Mouse (Mus musculus): ENCODE measurements around the gene Doc2a. TPM values are rescaled to one million over a fixed set of nuclear protein-coding genes. Genes with fewer than 3 reads are reported as not detected.

The Doc2a gene
- polyA plus RNA-seq (2015; fragmentation: Nextera tagmentation; extraction: Ambion mirVana), result 36.2 and 39.3 TPM in 2 replicates

GRCm38 (mm10) chr7:126847116-126847420 is at the start of gene Doc2a:
Gene Doc2a, plus strand, starts transcription at chr7:126847416.
- peak within 1 kb of the TSS; percentile 100 for H3K4me2 ChIP-seq
- H3K4me3 ChIP-seq (replicated peaks), result peak within 1 kb of the TSS; percentile 61
- peak; percentile 5; the same call in 1 of the 2 replicates for ATAC-seq (ENCODE audit: low FRiP score)
- H3K27me3 ChIP-seq (replicated peaks), result peaks cover 22% of the 10 kb centered on the region
- H3K9me3 ChIP-seq (replicated peaks), result no peaks in the 10 kb centered on the region
- H3K4me1 ChIP-seq, result peaks cover 24% of the 10 kb centered on the region
- H3K36me3 ChIP-seq, result peaks cover 14% of the 10 kb centered on the region
- H3K9ac ChIP-seq (replicated peaks), result peak within 1 kb of the TSS; percentile 74
- H3K27ac ChIP-seq (replicated peaks), result peak within 1 kb of the TSS; percentile 45; the same call in 1 of the 2 replicates
- WGBS, result 14% methylated on average over 4 of the region's 4 CpGs

GRCm38 (mm10) chr7:126798127-126799049 is 48.8 kb upstream of the Doc2a start:
- H3K4me2 ChIP-seq, result peak overlapping the region; percentile 89
- peak overlapping the region; percentile 85 for H3K4me3 ChIP-seq (replicated peaks)
- under 1% methylated on average over 40 of the region's 40 CpGs for WGBS
- H3K27me3 ChIP-seq (replicated peaks), result no peaks in the 10 kb centered on the region
- H3K9me3 ChIP-seq (replicated peaks), result no peaks in the 10 kb centered on the region
- H3K4me1 ChIP-seq, result peaks cover 43% of the 10 kb centered on the region
- peak overlapping the region; percentile 95 for H3K27ac ChIP-seq (replicated peaks)
- peaks cover 36% of the 10 kb centered on the region for H3K36me3 ChIP-seq
- H3K9ac ChIP-seq (replicated peaks), result peak overlapping the region; percentile 81
- ATAC-seq (ENCODE audit: low FRiP score), result no peak; the same call in 1 of the 2 replicates

- no peaks in the 10 kb centered on the region for H3K9me3 ChIP-seq (replicated peaks)
- peaks cover 42% of the 10 kb centered on the region for H3K4me1 ChIP-seq
- H3K27ac ChIP-seq (replicated peaks), result peak overlapping the region; percentile 95
- peak overlapping the region; percentile 89 for H3K4me2 ChIP-seq
- peak overlapping the region; percentile 81 for H3K9ac ChIP-seq (replicated peaks)
- peaks cover 32% of the 10 kb centered on the region for H3K36me3 ChIP-seq
- no peaks in the 10 kb centered on the region for H3K27me3 ChIP-seq (replicated peaks)
- WGBS, result under 1% methylated on average over 30 of the region's 36 CpGs
- peak overlapping the region; percentile 85 for H3K4me3 ChIP-seq (replicated peaks)
- ATAC-seq (ENCODE audit: low FRiP score), result peak; percentile 96
Measured at GRCm38 (mm10) chr7:126799050-126799467, 48.2 kb upstream of the Doc2a start.

GRCm38 (mm10) chr7:126799468-126800268 is 47.5 kb upstream of the Doc2a start:
- ATAC-seq (ENCODE audit: low FRiP score), result peak; percentile 93
- Histone ChIP-seq H3K36me3 (peaks cover 26% of the 10 kb centered on the region), H3K27me3 (replicated peaks) (no peaks in the 10 kb centered on the region), H3K4me2 (peak overlapping the region; percentile 89), H3K9me3 (replicated peaks) (no peaks in the 10 kb centered on the region), H3K4me3 (replicated peaks) (peak overlapping the region; percentile 85), H3K27ac (replicated peaks) (peak overlapping the region; percentile 95), H3K9ac (replicated peaks) (peak overlapping the region; percentile 68), H3K4me1 (peaks cover 42% of the 10 kb centered on the region)
- WGBS, result 1% methylated on average over 37 of the region's 38 CpGs

GRCm38 (mm10) chr7:126800269-126801056 is 46.8 kb upstream of the Doc2a start:
- H3K36me3 ChIP-seq, result peaks cover 18% of the 10 kb centered on the region
- no peak for ATAC-seq (ENCODE audit: low FRiP score)
- H3K27ac ChIP-seq (replicated peaks), result peak overlapping the region; percentile 95
- H3K9ac ChIP-seq (replicated peaks), result peak overlapping the region; percentile 68
- 42% methylated on average over 5 of the region's 5 CpGs for WGBS
- H3K9me3 ChIP-seq (replicated peaks), result no peaks in the 10 kb centered on the region
- H3K4me1 ChIP-seq, result peaks cover 42% of the 10 kb centered on the region
- peak overlapping the region; percentile 85 for H3K4me3 ChIP-seq (replicated peaks)
- H3K27me3 ChIP-seq (replicated peaks), result no peaks in the 10 kb centered on the region
- peak overlapping the region; percentile 89 for H3K4me2 ChIP-seq

GRCm38 (mm10) chr7:126801057-126801422 is 46.2 kb upstream of the Doc2a start:
- no peak overlapping the region for H3K4me3 ChIP-seq (replicated peaks)
- H3K27me3 ChIP-seq (replicated peaks), result no peaks in the 10 kb centered on the region
- H3K36me3 ChIP-seq, result peaks cover 13% of the 10 kb centered on the region
- no peak overlapping the region for H3K4me2 ChIP-seq
- H3K4me1 ChIP-seq, result peaks cover 37% of the 10 kb centered on the region
- no peak for ATAC-seq (ENCODE audit: low FRiP score)
- H3K9ac ChIP-seq (replicated peaks), result peak overlapping the region; percentile 68; the same call in 1 of the 2 replicates
- WGBS, result 95% methylated on average over 16 of the region's 16 CpGs
- peak overlapping the region; percentile 95; the same call in 1 of the 2 replicates for H3K27ac ChIP-seq (replicated peaks)
- H3K9me3 ChIP-seq (replicated peaks), result no peaks in the 10 kb centered on the region

- Histone ChIP-seq H3K4me3 (replicated peaks) (no peak overlapping the region), H3K4me2 (no peak overlapping the region), H3K9ac (replicated peaks) (no peak overlapping the region), H3K27ac (replicated peaks) (no peak overlapping the region), H3K9me3 (replicated peaks) (no peaks in the 10 kb centered on the region), H3K4me1 (peaks cover 27% of the 10 kb centered on the region), H3K27me3 (replicated peaks) (no peaks in the 10 kb centered on the region), H3K36me3 (no peaks in the 10 kb centered on the region; the same call in 1 of the 2 replicates)
- WGBS, result 90% methylated on average over 11 of the region's 11 CpGs
- ATAC-seq (ENCODE audit: low FRiP score), result no peak
Measured at GRCm38 (mm10) chr7:126802134-126802889, 44.9 kb upstream of the Doc2a start.

GRCm38 (mm10) chr7:126803181-126803580 is 44.0 kb upstream of the Doc2a start:
- 89% methylated on average over 6 of the region's 6 CpGs for WGBS

GRCm38 (mm10) chr7:126803751-126804150 is 43.5 kb upstream of the Doc2a start:
- no peaks in the 10 kb centered on the region for H3K9me3 ChIP-seq (replicated peaks)
- no peak overlapping the region for H3K9ac ChIP-seq (replicated peaks)
- no peaks in the 10 kb centered on the region for H3K36me3 ChIP-seq
- H3K4me3 ChIP-seq (replicated peaks), result no peak overlapping the region
- no peak overlapping the region for H3K4me2 ChIP-seq
- H3K27me3 ChIP-seq (replicated peaks), result no peaks in the 10 kb centered on the region
- no peak for ATAC-seq (ENCODE audit: low FRiP score)
- no peak overlapping the region for H3K27ac ChIP-seq (replicated peaks)
- H3K4me1 ChIP-seq, result peaks cover 30% of the 10 kb centered on the region

More at GRCm38 (mm10) chr7:126803181-126803580, 44.0 kb upstream of the Doc2a start:
- Histone ChIP-seq H3K9me3 (replicated peaks) (no peaks in the 10 kb centered on the region), H3K36me3 (no peaks in the 10 kb centered on the region), H3K4me3 (replicated peaks) (no peak overlapping the region), H3K9ac (replicated peaks) (no peak overlapping the region), H3K27ac (replicated peaks) (no peak overlapping the region), H3K4me1 (peaks cover 27% of the 10 kb centered on the region), H3K27me3 (replicated peaks) (no peaks in the 10 kb centered on the region), H3K4me2 (no peak overlapping the region)
- no peak for ATAC-seq (ENCODE audit: low FRiP score)

- H3K4me1 ChIP-seq, result peaks cover 23% of the 10 kb centered on the region
- no peaks in the 10 kb centered on the region for H3K27me3 ChIP-seq (replicated peaks)
- H3K36me3 ChIP-seq, result no peaks in the 10 kb centered on the region
- no peak for ATAC-seq (ENCODE audit: low FRiP score)
- no peak overlapping the region for H3K9ac ChIP-seq (replicated peaks)
- H3K9me3 ChIP-seq (replicated peaks), result no peaks in the 10 kb centered on the region
- no peak overlapping the region for H3K4me2 ChIP-seq
- WGBS, result 86% methylated on average over 6 of the region's 6 CpGs
- no peak overlapping the region for H3K4me3 ChIP-seq (replicated peaks)
- no peak overlapping the region for H3K27ac ChIP-seq (replicated peaks)
Measured at GRCm38 (mm10) chr7:126806956-126807355, 40.3 kb upstream of the Doc2a start.
